Mouse (Mus musculus) hindbrain, embryonic 16.5 days (tissue): ENCODE data around the gene Rpl23. TPM values are rescaled to one million over a fixed set of nuclear protein-coding genes. Genes with fewer than 3 reads are reported as not detected.

ENCODE experiments used
- ATAC-seq: fragments of 200-750 bp; cut with Nextera tagmentation; 2 replicates; pipeline ENCODE4 v1.8.0; 2017; ENCODE audit warnings: moderate TSS enrichment, moderate library complexity
- H3K27ac ChIP-seq: fragments of 300-500 bp; sonication (generic); 2 replicates; pipeline ENCODE4 v1.5.1; 2014; ENCODE audit warnings: low read depth, mild to moderate bottlenecking, control low read depth, low read length, moderate library complexity
- H3K27me3 ChIP-seq: fragments of 300-500 bp; sonication (generic); replicated peaks from 2 replicates; pipeline ENCODE4 v1.6.1; 2014; ENCODE audit warnings: low read length; ENCODE audit not compliant: control insufficient read depth, insufficient read depth
- H3K36me3 ChIP-seq: fragments of 300-500 bp; sonication (generic); 2 replicates; pipeline ENCODE4 v1.6.1; 2014; ENCODE audit warnings: mild to moderate bottlenecking, low read length, moderate library complexity, mixed read lengths; ENCODE audit not compliant: control insufficient read depth, insufficient read depth
- H3K4me1 ChIP-seq: fragments of 300-500 bp; sonication (generic); 2 replicates; pipeline ENCODE4 v1.6.1; 2014; ENCODE audit warnings: low read depth, low read length; ENCODE audit not compliant: control insufficient read depth, insufficient read depth
- H3K4me2 ChIP-seq: fragments of 300-500 bp; sonication (generic); 2 replicates; pipeline ENCODE4 v1.6.1; 2014; ENCODE audit warnings: mild to moderate bottlenecking, low read length, control low read depth, moderate library complexity
- H3K4me3 ChIP-seq: fragments of 300-500 bp; sonication (generic); 2 replicates; pipeline ENCODE4 v1.5.1; 2014; ENCODE audit warnings: mild to moderate bottlenecking, low read length, control low read depth, moderate library complexity
- H3K9ac ChIP-seq: fragments of 300-500 bp; sonication (generic); 2 replicates; pipeline ENCODE4 v1.6.1; 2014; ENCODE audit warnings: low read depth, mild to moderate bottlenecking, control low read depth, low read length, moderate library complexity
- H3K9me3 ChIP-seq: fragments of 300-500 bp; sonication (generic); 2 replicates; pipeline ENCODE4 v1.6.1; 2014; ENCODE audit warnings: mild to moderate bottlenecking, low read length, moderate library complexity; ENCODE audit not compliant: control insufficient read depth
- WGBS: fragments of 180-500 bp; shearing (Covaris S2); extraction: QIAGEN DNeasy Blood & Tissue Kit; methylation state at CpG from one replicate; pipeline ENCODE4 v1.1.7; 2014; 5-methylcytosine and 5-hydroxymethylcytosine counted together
- polyA plus RNA-seq: library from polyadenylated mRNA; unstranded; fragments of >200 nt; fragmentation: Nextera tagmentation; extraction: Ambion mirVana; gene quantifications from 2 replicates; pipeline ENCODE4 v1.2.1, GENCODE M21; 2015

The Rpl23 gene
- 252 and 268 TPM in 2 replicates for polyA plus RNA-seq

DNA sequence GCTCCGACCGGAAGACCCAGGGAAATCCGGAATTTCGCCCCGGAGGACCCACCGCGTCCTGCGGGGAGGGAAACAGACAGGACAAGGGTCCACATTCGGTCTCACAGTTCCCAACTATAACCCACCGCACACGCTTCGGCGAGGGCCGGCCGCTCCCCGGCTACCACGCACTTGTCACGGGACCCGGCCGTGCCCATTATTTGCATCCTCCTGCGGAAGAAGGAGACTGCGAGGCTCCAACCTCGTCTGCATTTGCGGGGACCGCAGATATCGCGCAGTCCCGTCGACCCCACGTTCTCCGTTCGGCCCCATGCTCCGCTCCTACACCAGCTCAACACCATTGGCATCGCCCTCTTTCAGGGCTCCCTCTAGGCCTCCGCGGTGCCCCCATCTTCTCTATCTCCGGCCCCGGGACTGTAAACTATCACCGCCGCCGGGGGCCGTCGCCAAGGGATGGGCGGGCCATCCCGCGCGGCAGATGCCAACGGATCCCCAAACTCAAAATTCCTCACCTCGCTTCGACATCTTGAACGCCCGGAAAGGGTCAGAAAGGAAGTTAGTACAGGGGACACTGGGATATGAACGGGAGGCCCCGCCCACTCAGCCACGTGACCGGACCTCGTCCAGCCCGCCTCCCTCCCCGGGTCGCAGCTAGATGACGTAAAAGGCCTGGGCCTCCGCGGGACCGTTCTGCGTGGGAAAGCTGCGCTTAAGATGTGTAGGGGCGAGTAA lies at the start of gene Rpl23:
Rpl23 (minus strand) TSS at position 606 of the 732 bp plus-strand sequence.
- Histone ChIP-seq H3K4me1 (peaks cover 21% of the 10 kb centered on the region), H3K27ac (peak within 1 kb of the TSS; percentile 80), H3K27me3 (no peaks in the 10 kb centered on the region), H3K36me3 (peaks cover 26% of the 10 kb centered on the region), H3K4me2 (peak within 1 kb of the TSS; percentile 73), H3K4me3 (peak within 1 kb of the TSS; percentile 75), H3K9ac (peak within 1 kb of the TSS; percentile 88), H3K9me3 (no peaks in the 10 kb centered on the region)
- ATAC-seq: peak; percentile 97
- WGBS: under 1% methylated on average over 65 of the region's 67 CpGs

DNA sequence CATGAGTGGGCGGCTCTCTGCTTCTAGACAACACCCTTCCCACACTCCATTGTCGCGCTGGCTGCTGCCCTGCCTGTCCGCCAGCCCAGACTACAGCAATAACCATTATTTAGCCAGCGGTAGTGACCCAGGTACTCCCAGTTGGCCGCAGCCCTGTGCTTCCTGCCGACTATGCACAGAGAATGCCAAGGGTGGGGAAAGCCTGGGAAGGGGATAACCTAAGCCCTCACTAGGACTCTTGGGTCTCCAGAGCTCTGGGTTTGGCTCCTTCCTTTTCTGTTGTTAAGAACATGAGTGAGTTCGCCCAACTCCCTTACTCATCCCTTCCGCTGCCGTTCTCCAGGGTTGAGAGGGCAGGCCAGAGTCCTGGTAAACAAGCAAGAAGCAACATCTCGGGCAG lies 49.8 kb upstream of the Rpl23 start:
- Histone ChIP-seq H3K36me3 (peaks cover 27% of the 10 kb centered on the region), H3K27me3 (no peaks in the 10 kb centered on the region), H3K4me3 (no peak overlapping the region), H3K27ac (no peak overlapping the region), H3K4me2 (no peak overlapping the region), H3K9me3 (no peaks in the 10 kb centered on the region), H3K4me1 (no peaks in the 10 kb centered on the region), H3K9ac (no peak overlapping the region)
- 77% methylated on average over 11 of the region's 11 CpGs for WGBS
- no peak for ATAC-seq

GRCm38 (mm10) chr11:97830501-97830900 lies 48.3 kb upstream of the Rpl23 start:
- WGBS: 79% methylated on average over 6 of the region's 6 CpGs
- ATAC-seq: no peak
- Histone ChIP-seq H3K27ac (no peak overlapping the region), H3K4me1 (no peaks in the 10 kb centered on the region), H3K9me3 (no peaks in the 10 kb centered on the region), H3K9ac (no peak overlapping the region), H3K27me3 (no peaks in the 10 kb centered on the region), H3K4me3 (no peak overlapping the region), H3K4me2 (no peak overlapping the region), H3K36me3 (peaks cover 34% of the 10 kb centered on the region)

- Histone ChIP-seq H3K9me3 (no peaks in the 10 kb centered on the region), H3K36me3 (peaks cover 39% of the 10 kb centered on the region), H3K4me1 (no peaks in the 10 kb centered on the region), H3K27ac (no peak overlapping the region), H3K4me3 (no peak overlapping the region), H3K4me2 (no peak overlapping the region), H3K9ac (no peak overlapping the region), H3K27me3 (no peaks in the 10 kb centered on the region)
- 82% methylated on average over 12 of the region's 12 CpGs for WGBS
- no peak for ATAC-seq
Observed at GRCm38 (mm10) chr11:97829913-97830476, 47.8 kb upstream of the Rpl23 start.

DNA sequence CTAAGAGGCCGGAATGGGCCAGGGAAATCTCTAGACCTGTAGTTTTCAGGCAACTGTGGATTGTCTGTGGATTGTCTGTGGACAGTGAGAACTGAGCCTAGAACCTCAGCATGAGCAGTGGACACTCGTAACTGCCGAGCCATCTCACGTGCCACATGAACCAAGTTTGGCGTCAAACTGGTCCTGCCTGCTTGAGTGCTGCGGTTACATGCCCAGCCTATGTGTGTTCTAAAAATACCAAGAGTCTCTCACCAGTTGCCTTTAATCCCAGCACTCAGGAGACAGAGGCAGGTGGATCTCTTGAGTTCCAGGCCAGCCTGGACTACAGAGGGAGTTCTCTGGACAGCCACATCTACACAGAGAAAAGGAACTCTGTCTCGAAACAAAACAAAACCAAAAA lies 47.1 kb upstream of the Rpl23 start:
- Histone ChIP-seq H3K9me3 (no peaks in the 10 kb centered on the region), H3K9ac (no peak overlapping the region), H3K27ac (no peak overlapping the region), H3K36me3 (peaks cover 35% of the 10 kb centered on the region), H3K4me1 (no peaks in the 10 kb centered on the region; the same call in 1 of the 2 replicates), H3K4me3 (no peak overlapping the region), H3K4me2 (no peak overlapping the region), H3K27me3 (no peaks in the 10 kb centered on the region)
- ATAC-seq: no peak
- WGBS: 93% methylated on average over 7 of the region's 7 CpGs

DNA sequence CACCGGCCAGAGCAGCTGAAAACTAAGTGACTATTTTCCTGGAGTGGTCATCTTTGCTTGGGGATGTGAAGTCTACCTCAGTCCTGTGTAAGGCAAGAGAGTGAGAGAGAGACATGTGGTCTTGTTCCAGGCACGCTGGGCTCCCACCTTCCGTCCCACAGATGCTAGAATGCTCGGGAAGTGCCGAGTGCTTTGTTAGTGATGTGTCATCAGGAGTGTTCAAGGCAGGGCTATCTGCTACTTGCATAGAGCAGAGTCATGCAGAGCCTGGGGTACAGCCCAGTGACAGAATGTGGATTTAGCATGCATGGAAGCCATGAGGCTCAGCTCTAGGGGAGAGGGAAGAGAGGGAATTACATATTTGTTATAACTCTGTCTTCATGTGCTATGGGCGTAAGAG lies 45.4 kb upstream of the Rpl23 start:
- H3K4me2 ChIP-seq: no peak overlapping the region
- H3K9ac ChIP-seq: no peak overlapping the region
- no peaks in the 10 kb centered on the region; the same call in 1 of the 2 replicates for H3K4me1 ChIP-seq
- no peak overlapping the region for H3K27ac ChIP-seq
- H3K9me3 ChIP-seq: no peaks in the 10 kb centered on the region
- 90% methylated on average over 6 of the region's 6 CpGs for WGBS
- H3K27me3 ChIP-seq: no peaks in the 10 kb centered on the region
- no peak for ATAC-seq
- H3K36me3 ChIP-seq: peaks cover 28% of the 10 kb centered on the region
- H3K4me3 ChIP-seq: no peak overlapping the region

- H3K4me1 ChIP-seq: no peaks in the 10 kb centered on the region; the same call in 1 of the 2 replicates
- ATAC-seq: no peak
- 72% methylated on average over 7 of the region's 7 CpGs for WGBS
- H3K9me3 ChIP-seq: no peaks in the 10 kb centered on the region
- peaks cover 22% of the 10 kb centered on the region for H3K36me3 ChIP-seq
- H3K4me2 ChIP-seq: no peak overlapping the region
- H3K27ac ChIP-seq: no peak overlapping the region
- no peak overlapping the region for H3K4me3 ChIP-seq
- no peak overlapping the region for H3K9ac ChIP-seq
- H3K27me3 ChIP-seq: no peaks in the 10 kb centered on the region
Observed at GRCm38 (mm10) chr11:97826414-97826813, 44.2 kb upstream of the Rpl23 start.

DNA sequence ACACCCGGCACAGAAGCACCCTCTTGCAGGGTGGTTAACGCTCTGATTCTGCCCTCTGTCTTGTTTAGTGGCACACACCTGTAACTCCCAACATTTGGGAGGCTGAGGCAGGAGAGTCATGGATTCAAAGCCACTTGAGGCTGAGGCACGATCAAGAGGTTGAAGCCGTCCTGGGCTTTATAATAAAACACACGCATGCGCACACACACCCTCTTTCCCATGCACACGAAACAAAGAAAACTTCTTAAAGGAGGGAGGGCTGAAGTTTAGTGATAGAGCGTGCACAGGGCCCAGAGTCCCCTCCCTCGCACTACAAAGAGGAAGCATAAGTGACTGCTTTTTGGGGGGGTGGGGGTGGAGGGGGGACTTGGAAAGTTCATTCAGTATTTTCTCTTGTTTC lies 43.7 kb upstream of the Rpl23 start:
- no peak overlapping the region for H3K27ac ChIP-seq
- no peaks in the 10 kb centered on the region for H3K9me3 ChIP-seq
- no peak overlapping the region for H3K4me2 ChIP-seq
- no peak overlapping the region for H3K4me3 ChIP-seq
- H3K9ac ChIP-seq: no peak overlapping the region
- no peak for ATAC-seq
- H3K36me3 ChIP-seq: peaks cover 22% of the 10 kb centered on the region
- H3K27me3 ChIP-seq: no peaks in the 10 kb centered on the region
- 82% methylated on average over 9 of the region's 9 CpGs for WGBS
- H3K4me1 ChIP-seq: peaks cover 3% of the 10 kb centered on the region; the same call in 1 of the 2 replicates

GRCm38 (mm10) chr11:97825295-97825694 lies 43.1 kb upstream of the Rpl23 start:
- ATAC-seq: peak; percentile 37
- H3K27ac ChIP-seq: peak overlapping the region; percentile 30

More at GRCm38 (mm10) chr11:97825295-97825694, 43.1 kb upstream of the Rpl23 start:
- Histone ChIP-seq H3K4me2 (no peak overlapping the region), H3K4me3 (no peak overlapping the region), H3K9ac (no peak overlapping the region), H3K36me3 (peaks cover 22% of the 10 kb centered on the region), H3K27me3 (no peaks in the 10 kb centered on the region), H3K9me3 (no peaks in the 10 kb centered on the region), H3K4me1 (peaks cover 5% of the 10 kb centered on the region; the same call in 1 of the 2 replicates)
- 86% methylated on average over 10 of the region's 10 CpGs for WGBS
